Mouse (Mus musculus): ENCODE results near the gene Llgl2.

DNA sequence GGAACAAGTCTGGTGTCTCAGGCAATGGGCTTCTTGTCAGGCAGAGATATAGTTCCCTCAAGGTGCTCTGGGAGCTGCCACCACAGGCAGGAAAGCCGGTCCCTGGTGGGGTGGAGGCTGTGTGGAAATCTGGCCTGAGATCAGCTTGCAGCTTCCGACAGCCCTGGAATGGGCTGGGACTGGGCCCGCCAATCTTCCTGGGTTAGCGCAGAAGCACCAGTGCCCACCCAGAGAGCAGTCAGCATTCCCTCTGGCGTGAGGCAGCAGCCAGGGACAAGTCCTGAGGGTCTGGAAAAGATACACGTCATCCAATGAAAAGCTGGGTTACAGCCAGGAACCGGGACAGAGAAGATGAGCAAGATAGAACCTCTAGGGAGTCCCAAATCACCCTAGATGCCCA lies 11.8 kb upstream of the Llgl2 start:
- TF ChIP-seq MYOD1 (IDR thresholded peaks at IDR 0.05; ENCODE audit: control insufficient read depth in 1 of 3, insufficient read length in 2 of 3, low read depth in 2 of 3) (no peak), E2F4 (IDR thresholded peaks at IDR 0.05; ENCODE audit: insufficient read depth) (no peak), USF1 (IDR thresholded peaks at IDR 0.05; ENCODE audit: low read depth) (no peak), POLR2A (IDR thresholded peaks at IDR 0.05; ENCODE audit: insufficient read length, low read depth) (no peak), CEBPB (IDR thresholded peaks at IDR 0.05; ENCODE audit: insufficient read depth, poor library complexity, severe bottlenecking) (no peak), POLR2AphosphoS2 (IDR thresholded peaks at IDR 0.05; ENCODE audit: insufficient read length, low read depth) (no peak), TCF12 (IDR thresholded peaks at IDR 0.05; ENCODE audit: insufficient read depth, poor library complexity, severe bottlenecking) (no peak), MAX (IDR thresholded peaks at IDR 0.05; ENCODE audit: low read depth) (no peak), MYOG (IDR thresholded peaks at IDR 0.05; ENCODE audit: control insufficient read depth in 1 of 3, insufficient read depth in 1 of 3, insufficient read length in 2 of 3, low read depth in 2 of 3) (no peak)
